Mouse (Mus musculus) bone marrow macrophage, adult 2 months (primary cell): ENCODE results near the gene Crat.

Experiments
- CTCF ChIP-seq: IDR thresholded peaks from 2 replicates; pipeline ENCODE4 v1.5.1; 2012; ENCODE audit warnings: low read depth, mild to moderate bottlenecking, low read length, moderate library complexity
- POLR2A ChIP-seq: IDR thresholded peaks from 2 replicates; pipeline ENCODE4 v1.6.1; 2012; ENCODE audit warnings: mild to moderate bottlenecking, low read depth, low read length, borderline replicate concordance

GRCm38 (mm10) chr2:30444450-30444849 lies 28.8 kb upstream of the Crat start:
- TF ChIP-seq CTCF = no peak
- no peak for TF ChIP-seq POLR2A
